Mouse (Mus musculus) C2C12 (cell line): ENCODE data around the gene Slc10a6.
A peak's percentile ranks its signal among the peaks of the same experiment; 100 is the strongest.

Source experiments
- CEBPB ChIP-seq: IDR thresholded peaks from one replicate; pipeline ENCODE4 v1.6.1; 2011; ENCODE audit warnings: low read depth, mild to moderate bottlenecking, control low read depth, moderate library complexity
- CTCF ChIP-seq: IDR thresholded peaks from one replicate; pipeline ENCODE4 v1.5.1; 2011; ENCODE audit not compliant: control insufficient read depth, insufficient read depth, insufficient read length
- FOSL1 ChIP-seq: IDR thresholded peaks from one replicate; pipeline ENCODE4 v1.8.0; 2011; ENCODE audit warnings: mild to moderate bottlenecking, low read length; ENCODE audit not compliant: poor library complexity, insufficient read depth, severe bottlenecking
- MAX ChIP-seq: IDR thresholded peaks from one replicate; pipeline ENCODE4 v1.6.1; 2011; ENCODE audit warnings: mild to moderate bottlenecking, control low read depth
- MYOD1 ChIP-seq: IDR thresholded peaks from one replicate; pipeline ENCODE4 v1.6.1; 2011; ENCODE audit warnings: low read depth; ENCODE audit not compliant: control insufficient read depth, insufficient read length
- MYOG ChIP-seq: IDR thresholded peaks from one replicate; pipeline ENCODE4 v1.6.1; 2011; ENCODE audit not compliant: control insufficient read depth, insufficient read length; ENCODE audit errors: extremely low read depth
- USF1 ChIP-seq: IDR thresholded peaks from one replicate; pipeline ENCODE4 v1.6.1; 2011; ENCODE audit warnings: low read depth, mild to moderate bottlenecking, control low read depth, moderate library complexity

DNA sequence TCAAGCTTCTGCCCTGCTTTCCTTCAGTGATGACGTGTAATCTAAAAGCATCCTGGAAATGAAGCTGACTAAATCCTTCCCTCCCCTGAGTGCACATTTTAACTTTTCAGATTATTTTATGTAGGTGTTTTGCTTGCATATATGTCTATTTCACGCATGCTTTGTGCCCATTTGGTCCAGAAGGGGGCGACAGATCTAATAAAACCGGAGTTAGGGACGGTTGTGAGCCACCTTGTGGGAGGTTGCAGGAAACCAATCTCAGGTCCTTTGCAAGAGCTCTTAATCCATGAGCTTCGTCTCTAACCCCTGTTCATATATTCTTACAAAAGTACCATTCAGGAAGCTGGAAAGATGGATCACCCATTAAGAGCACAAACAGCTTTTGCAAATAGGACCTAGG is 25.0 kb upstream of the Slc10a6 start:
- TF ChIP-seq CTCF (peak; percentile 14), MYOD1 (no peak), USF1 (no peak), MAX (no peak), FOSL1 (no peak), CEBPB (no peak), MYOG (no peak)
